Mouse (Mus musculus) spleen, postnatal 14 days (tissue): ENCODE results near the gene Gm20929.
"Not testable (repeated sequence)": the region's sequence is repeated elsewhere in the genome, so short reads cannot be mapped to it uniquely, and the experiment has no call there.

ENCODE experiments used
- DNase-seq, 2 experiments: peaks; one replicate each; pipeline ENCODE4 v3.0.0; 2021 to 2022; ENCODE audit warnings: low spot score in 2 of 2

The Gm20929 gene

GRCm38 (mm10) chrY:53843649-53844048 is at the start of gene Gm20929:
Gene Gm20929, plus strand, starts transcription at chrY:53843949.
- not testable (repeated sequence) for DNase-seq
